Mouse (Mus musculus) MEL (cell line): ENCODE measurements around the gene Hesx1.

ENCODE experiments used
- BHLHE40 ChIP-seq: IDR thresholded peaks from 2 replicates; pipeline ENCODE4 v1.6.1; 2012; ENCODE audit warnings: low read depth, mild to moderate bottlenecking, inconsistent platforms, low read length, improper control_type of control experiment, borderline replicate concordance
- CTCF ChIP-seq, 3 experiments: IDR thresholded peaks in 2 of 3; conservative IDR thresholded peaks in 1 of 3; 2 replicates each; pipeline ENCODE4 v1.5.1; 2011 to 2012; ENCODE audit warnings: low read length in 3 of 3, low read depth in 2 of 3, mild to moderate bottlenecking in 2 of 3, improper control_type of control experiment in 1 of 3, inconsistent platforms in 1 of 3, mixed read lengths in 1 of 3, moderate library complexity in 1 of 3; ENCODE audit not compliant: control insufficient read depth in 1 of 3, insufficient read depth in 1 of 3, poor library complexity in 1 of 3, severe bottlenecking in 1 of 3
- E2F4 ChIP-seq: IDR thresholded peaks from 2 replicates; pipeline ENCODE4 v1.6.1; 2011; ENCODE audit warnings: low read depth, low read length, improper control_type of control experiment, borderline replicate concordance
- MAX ChIP-seq: IDR thresholded peaks from 2 replicates; pipeline ENCODE4 v1.6.1; 2011; ENCODE audit warnings: low read length, improper control_type of control experiment
- NRF1 ChIP-seq: IDR thresholded peaks from 2 replicates; pipeline ENCODE4 v1.6.1; 2014; ENCODE audit warnings: low read depth, mild to moderate bottlenecking, inconsistent platforms, low read length, improper control_type of control experiment, moderate library complexity; ENCODE audit not compliant: poor library complexity, insufficient read depth, severe bottlenecking
- POLR2A ChIP-seq, 2 experiments: IDR thresholded peaks; 2 replicates each; pipeline ENCODE4 v1.6.1; 2011 to 2012; ENCODE audit warnings: low read length in 2 of 2, mild to moderate bottlenecking in 2 of 2, control low read depth in 1 of 2, improper control_type of control experiment in 1 of 2, low read depth in 1 of 2, moderate library complexity in 1 of 2; ENCODE audit not compliant: control insufficient read depth in 1 of 2, insufficient read depth in 1 of 2, poor library complexity in 1 of 2
- RAD21 ChIP-seq: IDR thresholded peaks from 2 replicates; pipeline ENCODE4 v1.6.1; 2011; ENCODE audit warnings: mild to moderate bottlenecking, low read depth, low read length, improper control_type of control experiment
- TCF12 ChIP-seq: IDR thresholded peaks from 2 replicates; pipeline ENCODE4 v1.6.1; 2014; ENCODE audit warnings: low read depth, mild to moderate bottlenecking, inconsistent platforms, low read length, improper control_type of control experiment, moderate library complexity
- USF1 ChIP-seq: IDR thresholded peaks from 2 replicates; pipeline ENCODE4 v1.6.1; 2014; ENCODE audit warnings: low read depth, mild to moderate bottlenecking, inconsistent platforms, low read length, improper control_type of control experiment, moderate library complexity
- ZC3H11A ChIP-seq: IDR thresholded peaks from 2 replicates; pipeline ENCODE4 v1.6.1; 2012; ENCODE audit warnings: low read depth, mild to moderate bottlenecking, inconsistent platforms, low read length, improper control_type of control experiment
- ZMIZ1 ChIP-seq: IDR thresholded peaks from 2 replicates; pipeline ENCODE4 v1.6.1; 2012; ENCODE audit warnings: low read depth, mild to moderate bottlenecking, inconsistent platforms, low read length, improper control_type of control experiment, moderate library complexity

DNA sequence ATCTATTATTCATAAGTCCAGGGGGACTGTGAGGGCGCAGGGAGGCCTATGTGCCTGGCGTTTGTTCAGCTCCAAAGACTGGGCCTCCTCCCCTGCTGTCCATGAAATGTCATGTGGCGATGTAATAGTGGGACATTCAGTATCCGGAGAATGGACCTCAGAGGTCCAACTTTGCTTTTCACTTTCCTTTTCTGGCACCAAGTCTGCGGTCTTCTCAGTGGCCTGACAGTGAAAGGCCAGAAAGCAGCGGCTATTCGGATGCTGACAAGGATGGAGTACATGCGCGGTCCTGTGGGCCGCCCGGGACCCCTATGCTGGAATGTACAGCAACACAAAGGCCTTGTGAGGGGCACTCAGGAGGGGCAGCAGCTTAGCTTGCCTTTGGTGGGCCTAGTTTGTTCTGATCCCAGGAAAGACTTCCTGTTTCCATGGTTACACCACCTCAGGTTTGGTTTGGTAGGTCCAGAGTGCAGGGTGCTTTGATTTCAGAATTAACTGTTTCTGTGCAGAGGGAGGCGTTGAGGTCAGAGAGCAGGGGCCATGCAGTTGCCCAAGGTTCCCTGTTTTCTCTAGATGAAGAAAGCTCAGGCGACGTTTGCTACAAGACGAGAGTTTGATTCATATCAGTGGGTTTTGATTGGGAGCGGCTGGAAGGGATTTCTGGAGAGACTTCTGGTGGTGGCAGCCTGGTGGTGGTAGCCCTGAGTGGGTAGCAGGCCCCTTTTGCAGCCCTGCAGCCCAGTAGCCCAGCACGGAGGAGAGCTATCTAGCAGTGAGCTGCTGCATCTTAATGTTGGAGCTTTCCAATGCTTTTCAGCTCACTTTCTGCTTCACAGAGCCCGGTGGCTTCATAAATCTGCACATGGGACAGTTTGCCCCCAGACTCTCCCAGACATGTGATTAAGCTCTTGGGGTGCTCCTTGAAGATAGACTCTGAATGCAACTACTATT lies 56.6 kb downstream of the Hesx1 start:
- TF ChIP-seq E2F4 (no peak), POLR2A (IDR thresholded peaks at IDR 0.05; ENCODE audit: control insufficient read depth in 1 of 2, insufficient read depth in 1 of 2, low read depth in 1 of 2, low read length in 2 of 2, poor library complexity in 1 of 2) (no peak), CTCF (IDR thresholded peaks at IDR 0.05 in 2 of 3, conservative IDR thresholded peaks at IDR 0.05 in 1 of 3; ENCODE audit: control insufficient read depth in 1 of 3, insufficient read depth in 1 of 3, low read depth in 2 of 3, low read length in 3 of 3, poor library complexity in 1 of 3, severe bottlenecking in 1 of 3) (no peak), NRF1 (no peak), TCF12 (no peak), ZMIZ1 (no peak), ZC3H11A (no peak), USF1 (no peak), RAD21 (no peak), MAX (no peak), BHLHE40 (no peak)
